Mouse (Mus musculus): ENCODE results near the gene Xirp2.

The Xirp2 gene

GRCm38 (mm10) chr2:67565480-67566331 lies 119.9 kb downstream of the Xirp2 start, which contains the start of gene B3galt1:
Gene B3galt1 (plus strand): TSS chr2:67565871.
- DNase-seq = peak; percentile 95 to 97

DNA sequence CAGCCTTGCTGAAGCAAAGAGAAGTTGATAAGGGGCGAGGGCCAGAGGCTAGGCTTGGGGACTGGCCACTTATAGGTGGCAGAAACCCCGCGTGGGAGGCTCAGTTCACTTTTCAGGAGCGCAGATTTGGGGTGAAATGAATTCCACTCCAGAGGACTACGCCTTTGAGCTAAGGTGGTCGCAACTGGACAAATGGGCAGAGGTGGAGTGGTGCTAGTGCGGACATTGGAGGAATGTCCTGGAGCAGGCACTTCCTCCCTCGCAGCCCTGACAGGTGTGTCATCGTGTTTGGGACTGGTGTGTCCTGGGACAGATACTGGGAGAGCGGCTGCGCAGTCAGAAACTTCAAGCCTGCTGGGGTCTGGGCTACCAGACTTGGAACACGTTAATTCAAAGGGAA lies 120.8 kb downstream of the Xirp2 start:
- DNase-seq = peak in 1 of 2 experiments; percentile 24

GRCm38 (mm10) chr2:67567141-67567680 lies 121.4 kb downstream of the Xirp2 start:
- peak; percentile 35 to 43 for DNase-seq
